ENCODE assay signal across 20 mouse cellular contexts in the genomic region with DNA sequence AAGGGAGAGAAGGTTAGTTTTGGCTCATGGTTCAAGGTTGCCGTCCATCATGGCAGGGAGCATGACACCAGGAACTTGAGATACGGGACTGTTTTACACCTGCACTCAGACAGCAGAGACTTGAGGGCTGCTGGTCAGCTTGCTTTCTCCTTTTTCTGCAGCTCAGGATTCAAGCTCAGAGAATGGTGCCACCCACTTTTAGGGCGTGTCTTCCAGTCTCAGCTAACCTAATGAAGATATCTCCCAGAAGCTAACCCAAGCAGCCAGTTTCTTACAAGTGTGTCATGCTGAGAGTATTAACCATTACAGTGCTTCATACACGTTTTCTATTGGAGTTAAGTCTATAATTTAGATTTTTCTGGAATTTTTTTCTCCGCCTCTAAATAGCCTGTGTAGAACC. TPM values are rescaled to one million over a fixed set of nuclear protein-coding genes. Genes with fewer than 3 reads are reported as not detected.
A peak's percentile ranks its signal among the peaks of the same experiment; 100 is the strongest.
DNase-seq lines count a peak whose midpoint lies in the region; ATAC-seq lines count a peak whose summit lies in the region.
"Had no signal": no experiment of that assay in that cellular context is flagged by ENCODE, and none has a peak within 500 bp of the region (broad histone marks: within the 10 kb centered on the region; RNA-seq: fewer than 3 reads in every experiment).

No protein-coding gene starts in this region.

- no peak overlapping the region for H3K9ac ChIP-seq in hindbrain, embryonic 15.5 days
- no peak overlapping the region for H3K9ac ChIP-seq in hindbrain, embryonic 11.5 days (ENCODE audit: low read depth, low read length)
- no peak overlapping the region for H3K9ac ChIP-seq in neural tube, embryonic 13.5 days
- no peak overlapping the region for H3K9ac ChIP-seq in forebrain, embryonic 16.5 days (replicated peaks; ENCODE audit: low read depth, low read length)
- H3K9ac ChIP-seq in neural tube, embryonic 15.5 days (replicated peaks): no peak overlapping the region
- H3K9ac ChIP-seq: embryonic facial prominence, embryonic 13.5 days; liver, embryonic 12.5 days; lung, embryonic 14.5 days had no signal

- WGBS in hindbrain, embryonic 15.5 days: 77% methylated on average over 5 of the region's 5 CpGs
- 74% methylated on average over 5 of the region's 5 CpGs for WGBS in hindbrain, embryonic 11.5 days
- 73% methylated on average over 5 of the region's 5 CpGs for WGBS in neural tube, embryonic 13.5 days
- 68% methylated on average over 5 of the region's 5 CpGs for WGBS in forebrain, embryonic 16.5 days
- WGBS in neural tube, embryonic 15.5 days: 74% methylated on average over 5 of the region's 5 CpGs

- H3K9me3 ChIP-seq in hindbrain, embryonic 15.5 days: no peaks in the 10 kb centered on the region
- H3K9me3 ChIP-seq in hindbrain, embryonic 11.5 days (ENCODE audit: control insufficient read depth, low read length): no peaks in the 10 kb centered on the region
- no peaks in the 10 kb centered on the region for H3K9me3 ChIP-seq in neural tube, embryonic 13.5 days
- H3K9me3 ChIP-seq in forebrain, embryonic 16.5 days (ENCODE audit: control insufficient read depth, low read length): no peaks in the 10 kb centered on the region; the same call in 1 of the 2 replicates
- no peaks in the 10 kb centered on the region for H3K9me3 ChIP-seq in neural tube, embryonic 15.5 days (replicated peaks)
- H3K9me3 ChIP-seq: embryonic facial prominence, embryonic 13.5 days had no signal

- peaks cover 17% of the 10 kb centered on the region for H3K4me1 ChIP-seq in hindbrain, embryonic 15.5 days (replicated peaks)
- H3K4me1 ChIP-seq in hindbrain, embryonic 11.5 days (replicated peaks; ENCODE audit: control insufficient read depth, insufficient read depth, low read length): no peaks in the 10 kb centered on the region
- H3K4me1 ChIP-seq in neural tube, embryonic 13.5 days (replicated peaks): peaks cover 15% of the 10 kb centered on the region
- H3K4me1 ChIP-seq in forebrain, embryonic 16.5 days (replicated peaks; ENCODE audit: control insufficient read depth, insufficient read depth, low read length): peaks cover 21% of the 10 kb centered on the region
- H3K4me1 ChIP-seq in neural tube, embryonic 15.5 days: peaks cover 19% of the 10 kb centered on the region
- H3K4me1 ChIP-seq: embryonic facial prominence, embryonic 13.5 days; liver, embryonic 12.5 days had no signal

- H3K27me3 ChIP-seq in hindbrain, embryonic 15.5 days: no peaks in the 10 kb centered on the region
- H3K27me3 ChIP-seq in hindbrain, embryonic 11.5 days (ENCODE audit: control insufficient read depth, insufficient read depth, low read length): no peaks in the 10 kb centered on the region
- 0 out of 2 replicates have a peak, but pooled peaks cover 4% of the 10 kb centered on the region for H3K27me3 ChIP-seq in neural tube, embryonic 13.5 days
- peaks cover 5% of the 10 kb centered on the region; the same call in 1 of the 2 replicates for H3K27me3 ChIP-seq in forebrain, embryonic 16.5 days (replicated peaks; ENCODE audit: control insufficient read depth, insufficient read depth, low read length)
- H3K27me3 ChIP-seq in neural tube, embryonic 15.5 days (replicated peaks): no peaks in the 10 kb centered on the region
- H3K27me3 ChIP-seq: embryonic facial prominence, embryonic 13.5 days had no signal

- no peak for ATAC-seq in hindbrain, embryonic 15.5 days (ENCODE audit: low FRiP score, low read depth)
- ATAC-seq in hindbrain, embryonic 11.5 days (ENCODE audit: low FRiP score): no peak
- no peak for ATAC-seq in neural tube, embryonic 13.5 days (ENCODE audit: low read depth)
- no peak for ATAC-seq in forebrain, embryonic 16.5 days
- no peak for ATAC-seq in neural tube, embryonic 15.5 days (ENCODE audit: low FRiP score)
- no peak for ATAC-seq in megakaryocyte progenitor cell, adult 5-6 weeks (replicated peaks; ENCODE audit: poor library complexity)
- ATAC-seq: liver, embryonic 12.5 days had no signal

- H3K36me3 ChIP-seq in hindbrain, embryonic 15.5 days: peaks cover 6% of the 10 kb centered on the region; the same call in 1 of the 2 replicates
- H3K36me3 ChIP-seq in hindbrain, embryonic 11.5 days (ENCODE audit: control insufficient read depth, insufficient read depth, low read length): no peaks in the 10 kb centered on the region
- H3K36me3 ChIP-seq in neural tube, embryonic 13.5 days: peaks cover 28% of the 10 kb centered on the region
- H3K36me3 ChIP-seq in forebrain, embryonic 16.5 days (ENCODE audit: control insufficient read depth, insufficient read depth): no peaks in the 10 kb centered on the region
- H3K36me3 ChIP-seq in neural tube, embryonic 15.5 days: peaks cover 29% of the 10 kb centered on the region
- H3K36me3 ChIP-seq: embryonic facial prominence, embryonic 13.5 days; liver, embryonic 12.5 days had no signal

- no peak for DNase-seq in hindbrain, embryonic 11.5 days (ENCODE audit: low spot score)
- DNase-seq in neural tube, embryonic 10.5 days (ENCODE audit: extremely low spot score, low spot score): no peak
- DNase-seq in urinary bladder, postnatal 10 days (ENCODE audit: low spot score): no peak
- DNase-seq: adrenal gland, postnatal 25 days; cerebellum, adult 8-10 months; heart, adult 18-20 months; heart, postnatal 4 days; kidney, adult 2 months; lung, embryonic 14.5 days; right cerebral cortex, postnatal 4 days; thymus, postnatal 25 days had no signal

- no peak overlapping the region for H3K4me2 ChIP-seq in hindbrain, embryonic 15.5 days
- no peak overlapping the region for H3K4me2 ChIP-seq in hindbrain, embryonic 11.5 days (replicated peaks; ENCODE audit: low read depth, low read length)
- no peak overlapping the region for H3K4me2 ChIP-seq in neural tube, embryonic 13.5 days
- no peak overlapping the region for H3K4me2 ChIP-seq in forebrain, embryonic 16.5 days (ENCODE audit: low read length)
- no peak overlapping the region for H3K4me2 ChIP-seq in neural tube, embryonic 15.5 days
- H3K4me2 ChIP-seq: embryonic facial prominence, embryonic 13.5 days; liver, embryonic 12.5 days; lung, embryonic 14.5 days had no signal

- no peak overlapping the region for H3K4me3 ChIP-seq in hindbrain, embryonic 15.5 days
- H3K4me3 ChIP-seq in hindbrain, embryonic 11.5 days (ENCODE audit: low read depth, low read length): no peak overlapping the region
- no peak overlapping the region for H3K4me3 ChIP-seq in neural tube, embryonic 13.5 days
- H3K4me3 ChIP-seq in forebrain, embryonic 16.5 days (replicated peaks; ENCODE audit: low read length): no peak overlapping the region
- no peak overlapping the region for H3K4me3 ChIP-seq in neural tube, embryonic 15.5 days (replicated peaks)
- H3K4me3 ChIP-seq: embryonic facial prominence, embryonic 13.5 days; liver, embryonic 12.5 days had no signal

- H3K27ac ChIP-seq in hindbrain, embryonic 15.5 days (replicated peaks): peak overlapping the region; percentile 78
- H3K27ac ChIP-seq in hindbrain, embryonic 11.5 days (ENCODE audit: low read depth, low read length): no peak overlapping the region
- H3K27ac ChIP-seq in neural tube, embryonic 13.5 days (replicated peaks): 0 out of 2 replicates have a peak overlapping the region, but pooled peaks have one; percentile 59
- H3K27ac ChIP-seq in forebrain, embryonic 16.5 days (ENCODE audit: low read length): peak overlapping the region; percentile 81
- H3K27ac ChIP-seq in neural tube, embryonic 15.5 days (replicated peaks): peak overlapping the region; percentile 63
- H3K27ac ChIP-seq: embryonic facial prominence, embryonic 13.5 days; liver, embryonic 12.5 days; macrophage had no signal

RNA-seq across cellular contexts. Expression of a gene that starts 44.5 kb away (rescaled TPM):
- 8.8 TPM in 2 replicates for polyA plus RNA-seq in hindbrain, embryonic 15.5 days (2015; fragmentation: Nextera tagmentation; extraction: Ambion mirVana)
- polyA plus RNA-seq in hindbrain, embryonic 11.5 days (2014; fragmentation: Nextera tagmentation; extraction: Ambion mirVana): 6.0 and 7.0 TPM in 2 replicates
- 8.4 TPM in 2 replicates for polyA plus RNA-seq in neural tube, embryonic 13.5 days (2015; fragmentation: Nextera tagmentation; extraction: Ambion mirVana)
- polyA plus RNA-seq in forebrain, embryonic 16.5 days (2015; fragmentation: Nextera tagmentation; extraction: Ambion mirVana): 8.5 and 10.7 TPM in 2 replicates
- polyA plus RNA-seq in neural tube, embryonic 15.5 days (2015; fragmentation: Nextera tagmentation; extraction: Ambion mirVana): 9.4 and 9.7 TPM in 2 replicates
- 1.9 and 2.1 TPM in 2 replicates for total RNA-seq in megakaryocyte progenitor cell, adult 5-6 weeks (2015)
- 0.78 and 2.0 TPM in 2 replicates for total RNA-seq in megakaryocyte progenitor cell, adult 5-6 weeks (2017)
- total RNA-seq: MEL had no signal
